Mouse (Mus musculus) mouse trophoblast stem cell (cell line): ENCODE results near the gene Dhrs11.
"Not testable (repeated sequence)": the region's sequence is repeated elsewhere in the genome, so short reads cannot be mapped to it uniquely, and the experiment has no call there.

Source experiments
- in situ Hi-C, 2 experiments: fragments of 300-500 bp; cut with MseI, MboI; formaldehyde crosslinking; loops; 2 replicates in 1 of 2; 3 replicates in 1 of 2; pipeline ENCODE4 v1.15.1; 2025

The Dhrs11 gene

DNA sequence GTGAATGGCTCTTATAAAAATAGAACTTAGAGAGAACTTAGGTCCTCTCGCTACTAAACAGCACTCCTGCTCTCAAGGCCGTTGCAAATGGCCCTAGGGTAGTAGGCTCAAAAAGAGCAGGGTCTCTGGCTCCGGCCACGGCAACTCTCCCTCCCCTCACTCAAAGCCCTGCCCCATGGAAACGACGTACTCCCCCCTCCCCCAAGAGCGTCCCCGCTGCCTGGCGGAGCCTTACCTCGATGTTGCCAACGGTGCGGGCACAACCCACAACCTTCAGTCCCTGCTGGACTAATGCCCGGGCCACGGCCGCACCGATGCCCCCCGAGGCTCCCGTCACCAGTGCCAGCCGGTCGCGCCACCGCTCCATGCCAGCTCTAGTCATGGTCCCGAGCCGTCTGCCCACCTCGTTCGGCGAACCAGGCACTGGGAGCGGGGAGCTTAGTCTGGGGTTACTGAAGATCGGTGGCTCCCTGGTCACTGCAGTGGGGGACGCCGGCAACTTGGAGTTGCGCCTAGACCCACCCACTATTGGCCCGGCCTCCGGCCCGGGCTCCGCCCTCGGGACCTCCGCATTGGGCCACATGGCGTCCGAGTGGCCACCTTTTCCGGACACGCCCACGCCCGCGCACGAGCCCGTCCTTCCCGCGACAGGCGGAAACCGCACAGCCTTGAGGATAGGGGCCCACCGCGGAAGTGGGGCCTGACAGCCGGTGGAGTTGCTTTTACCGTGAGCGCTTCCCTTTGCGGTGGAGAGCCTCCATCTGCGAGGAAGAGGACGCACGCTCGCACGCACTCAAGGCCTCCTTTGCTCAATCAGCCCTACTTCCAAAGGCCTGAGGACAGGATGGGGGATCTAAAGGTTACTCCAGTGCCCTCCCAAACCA is at the start of gene Dhrs11:
Gene Dhrs11, minus strand, starts transcription at position 479 of the 884 bp plus-strand sequence.
- in situ Hi-C loops = no loop called here

DNA sequence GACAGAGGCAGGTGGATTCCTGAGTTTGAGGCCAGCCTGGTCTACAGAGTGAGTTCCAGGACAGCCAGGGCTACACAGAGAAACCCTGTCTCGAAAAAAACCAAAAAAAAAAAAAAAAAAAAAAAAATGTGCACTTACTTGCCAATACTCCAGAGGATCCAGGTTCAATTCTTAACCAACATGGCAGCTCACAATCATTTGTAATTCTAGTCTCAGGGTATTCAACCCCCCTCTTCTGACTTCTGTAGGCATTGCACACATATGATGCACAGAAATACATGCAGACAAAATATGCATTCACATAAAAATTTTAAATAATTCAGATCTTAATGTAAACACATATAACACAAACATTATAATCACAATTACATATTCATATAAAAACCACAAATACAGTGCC is 47.2 kb upstream of the Dhrs11 start:
- in situ Hi-C loops = not testable (repeated sequence)

DNA sequence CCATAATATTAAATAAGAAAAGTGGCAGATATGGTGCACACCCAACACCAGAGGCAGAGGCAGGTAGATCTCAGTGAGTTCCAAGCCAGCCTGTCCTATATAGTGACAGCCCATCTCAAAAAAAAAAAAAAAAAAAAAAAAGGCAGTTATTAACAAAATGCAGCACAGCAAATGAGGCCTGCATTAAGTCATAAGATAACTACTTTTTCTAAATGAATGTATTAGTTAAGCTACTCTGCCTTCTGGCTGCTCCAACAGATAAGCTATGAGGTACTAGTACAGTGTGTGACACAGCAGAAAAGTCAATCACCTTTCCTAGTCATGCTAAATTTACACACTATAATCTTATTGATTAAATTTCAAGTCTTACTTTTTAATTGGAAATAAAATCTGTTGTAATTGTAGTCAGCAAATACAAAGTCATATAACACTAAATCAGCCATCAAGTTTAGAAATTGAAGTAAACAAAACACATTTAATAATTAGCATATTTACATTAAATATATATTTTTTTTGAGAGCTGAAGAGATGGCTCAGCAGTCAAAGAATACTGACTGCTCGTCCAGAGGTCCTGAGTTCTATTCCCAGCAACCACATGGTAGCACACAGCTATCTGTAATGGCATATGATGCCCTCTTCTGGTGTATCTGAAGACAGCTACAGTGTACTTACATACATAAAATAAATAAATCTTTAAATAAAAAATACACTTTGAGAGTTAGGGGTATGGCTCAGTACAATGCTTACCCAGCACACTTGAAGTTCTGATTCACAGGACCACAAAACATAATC is 44.4 kb upstream of the Dhrs11 start:
- in situ Hi-C loops = no loop called here

DNA sequence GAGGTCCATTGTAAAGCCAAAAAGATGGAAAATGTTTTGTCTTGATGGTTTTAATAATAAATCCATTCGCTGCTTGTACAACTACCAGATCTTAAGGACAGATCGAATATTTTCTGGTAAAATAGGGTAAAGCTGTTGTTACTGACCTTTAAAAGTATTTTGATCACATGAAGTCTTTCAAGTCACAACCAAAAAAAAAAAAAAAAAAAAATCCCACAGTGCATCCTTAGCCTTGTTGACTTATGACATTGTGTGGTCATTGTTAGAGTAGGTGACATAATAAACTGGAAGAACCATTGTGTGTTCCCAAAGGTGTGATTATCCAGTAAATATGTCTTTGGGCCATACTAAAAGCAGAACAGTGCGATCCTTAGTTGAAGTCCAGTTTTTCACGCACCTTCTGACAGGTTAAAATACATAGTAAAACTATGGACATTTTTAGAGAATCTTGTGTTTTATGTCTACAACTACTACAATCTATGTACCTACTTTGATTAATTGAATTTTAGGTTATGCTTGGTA is 42.8 kb upstream of the Dhrs11 start:
- in situ Hi-C loops = no loop called here

DNA sequence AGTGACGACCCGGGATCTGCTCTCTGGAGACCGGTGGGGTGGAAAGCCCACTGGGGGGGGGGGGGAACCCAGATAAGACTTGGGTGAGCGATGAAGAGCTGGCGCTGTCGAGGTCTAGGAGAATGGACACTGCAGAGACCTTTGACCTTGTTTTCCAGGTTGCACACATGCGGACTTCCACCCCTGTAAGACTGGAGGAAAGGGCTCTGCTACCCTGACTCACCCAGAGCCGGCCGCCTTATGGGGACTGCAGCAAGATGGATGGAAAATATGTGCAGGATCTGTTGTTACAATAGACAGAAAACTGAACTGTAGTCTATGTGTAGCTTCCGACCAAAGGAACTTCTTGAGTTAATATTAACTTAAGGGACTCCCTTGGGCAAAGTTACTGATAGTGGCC is 42.3 kb upstream of the Dhrs11 start:
- in situ Hi-C loops = no loop called here

DNA sequence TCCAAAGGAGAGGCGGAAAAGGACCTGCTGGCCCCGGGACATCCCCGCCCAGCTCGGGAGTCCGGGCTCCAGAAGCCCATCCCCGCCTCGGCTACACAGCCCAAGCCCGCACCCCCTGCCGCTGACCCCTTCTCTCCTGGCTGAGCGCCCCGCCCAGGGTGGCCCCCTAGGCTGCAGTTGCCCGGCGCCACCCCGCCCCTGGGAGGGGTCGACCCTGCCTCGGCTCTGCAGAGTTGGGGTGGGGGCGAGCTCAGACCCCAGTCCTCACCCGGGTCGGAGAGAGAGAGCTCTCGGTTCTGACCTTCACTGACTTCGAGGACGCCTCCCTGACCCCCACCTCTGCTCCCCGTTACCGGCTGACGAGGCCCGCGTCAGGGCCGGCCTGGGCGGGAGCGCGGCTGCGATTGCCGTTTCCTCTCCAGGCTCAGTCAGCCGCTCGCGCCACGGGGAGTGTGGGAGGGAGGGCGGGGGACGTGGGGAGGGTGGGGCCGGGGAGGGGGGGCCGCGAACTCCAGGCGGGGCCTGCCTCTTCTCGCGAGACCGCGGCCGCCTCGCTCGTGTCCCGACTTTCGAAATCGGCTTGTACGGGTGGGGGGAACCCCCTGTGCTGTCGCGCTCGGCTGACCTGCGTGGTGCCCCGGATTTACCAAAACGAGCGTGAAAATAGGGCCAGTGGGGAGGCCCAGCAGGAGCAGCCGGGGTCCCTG is 41.7 kb upstream of the Dhrs11 start, which contains the start of gene Ggnbp2:
Gene Ggnbp2, minus strand, starts transcription at position 481 of the 707 bp plus-strand sequence.
- in situ Hi-C loops = no loop called here

DNA sequence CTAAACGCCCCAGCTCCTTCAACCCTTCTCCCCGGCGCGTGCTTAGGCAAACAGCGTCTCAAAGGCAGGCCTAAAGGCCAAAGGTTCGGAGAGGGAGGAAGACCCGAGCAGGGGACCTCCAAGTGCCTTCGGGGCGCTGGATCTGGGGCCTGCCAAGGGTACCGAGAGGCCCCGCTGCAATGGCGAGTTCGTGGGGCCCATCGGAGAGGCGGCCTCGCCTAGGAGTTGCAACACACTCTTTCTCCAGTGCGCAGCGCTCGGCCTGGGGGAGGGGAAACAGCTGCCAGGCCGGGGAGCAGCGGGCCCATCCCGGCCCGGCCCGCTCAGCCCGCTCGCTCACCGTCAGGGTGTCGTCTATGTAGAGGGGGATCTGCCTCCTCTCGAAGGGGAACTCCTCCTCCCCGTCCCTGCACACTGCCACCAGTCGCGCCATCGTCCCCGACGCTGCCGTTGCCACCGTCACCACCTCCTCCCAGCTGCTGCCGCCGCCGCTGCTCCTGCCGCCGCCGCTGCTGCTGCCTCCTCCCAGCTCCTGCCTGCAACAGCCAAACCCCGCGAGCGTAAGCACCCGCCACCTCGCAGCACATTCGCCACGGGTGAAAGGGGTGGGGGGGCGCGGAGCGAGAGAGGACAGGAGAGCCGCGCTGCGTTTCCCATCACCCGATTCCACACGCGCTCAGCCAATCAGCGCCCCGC is 40.9 kb upstream of the Dhrs11 start:
- in situ Hi-C loops = no loop called here

DNA sequence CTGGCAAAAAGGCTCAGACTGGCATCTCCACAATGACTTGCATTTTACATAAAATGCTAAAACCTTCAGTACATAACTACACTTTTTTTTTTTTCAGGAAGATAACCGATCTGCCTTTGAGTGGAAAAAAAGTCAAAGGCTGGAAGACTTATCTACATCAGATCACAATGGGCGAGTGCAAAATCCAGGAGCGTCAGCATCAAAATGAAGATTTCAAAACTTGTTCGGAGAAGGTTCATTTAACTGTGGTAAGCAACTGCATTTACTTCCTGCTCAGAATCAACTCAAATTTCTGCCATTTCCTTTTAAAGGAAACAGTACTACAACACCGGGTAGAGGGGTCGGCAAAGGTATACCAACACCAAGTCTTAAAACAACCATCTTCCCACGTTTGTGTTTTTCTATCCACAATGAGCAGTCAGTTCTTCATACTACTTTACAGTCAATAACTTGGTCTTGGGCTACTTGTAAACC is 40.0 kb upstream of the Dhrs11 start:
- in situ Hi-C loops = no loop called here

DNA sequence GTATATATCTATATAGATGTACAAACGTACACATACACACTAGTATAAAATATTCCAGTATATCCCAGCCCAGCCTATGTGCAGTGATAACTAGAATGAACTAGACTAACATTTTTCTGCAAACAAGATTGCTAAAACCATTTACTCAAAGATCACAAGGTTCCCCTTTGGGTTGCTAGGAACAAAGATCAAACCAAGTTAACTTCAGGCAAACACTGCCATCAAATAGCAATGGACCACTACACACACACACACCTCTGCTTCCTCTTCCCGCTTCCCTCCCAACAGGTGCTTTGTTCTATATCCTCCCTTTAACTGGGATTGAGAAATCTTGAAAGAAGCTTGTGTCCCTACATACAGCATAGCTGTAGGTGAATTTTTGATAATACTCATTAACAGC is 38.8 kb upstream of the Dhrs11 start:
- in situ Hi-C loops = no loop called here

DNA sequence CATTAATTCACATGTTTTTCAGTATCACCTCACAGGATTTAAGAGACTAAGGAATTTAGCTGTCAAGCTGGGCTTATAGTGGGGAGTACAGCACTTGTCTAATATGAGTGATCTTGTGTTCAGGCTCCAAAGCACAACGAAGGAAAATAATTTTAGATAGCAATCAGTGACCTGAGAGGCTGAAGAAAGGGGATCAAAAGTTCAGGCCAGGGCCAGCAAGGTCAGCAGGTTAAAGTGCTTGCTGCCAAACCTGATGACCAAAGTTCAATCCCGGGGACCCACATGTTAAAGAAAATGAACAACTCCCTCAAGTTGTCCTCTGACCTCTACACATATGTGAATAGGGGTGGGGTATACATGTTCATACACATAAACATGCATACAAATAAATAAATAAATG is 36.5 kb upstream of the Dhrs11 start:
- in situ Hi-C loops = no loop called here

DNA sequence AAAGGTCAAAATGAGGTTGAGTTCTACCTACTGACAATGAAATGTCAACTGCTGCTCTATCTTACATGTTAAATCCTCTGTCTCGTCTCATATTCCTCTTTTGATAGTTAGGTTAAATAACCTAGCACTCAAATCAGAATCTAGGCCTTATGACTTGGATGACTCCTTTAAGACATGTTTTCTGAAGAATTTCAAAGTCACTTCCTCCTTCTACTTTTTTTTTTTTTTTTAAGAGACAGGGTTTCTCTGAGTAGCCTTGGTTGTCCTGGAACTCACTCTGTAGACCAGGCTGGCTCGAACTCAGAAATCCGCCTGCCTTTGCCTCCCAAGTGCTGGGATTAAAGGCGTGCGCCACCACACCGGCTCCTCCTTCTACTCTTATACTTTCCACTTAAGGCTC is 26.5 kb upstream of the Dhrs11 start:
- in situ Hi-C loops = no loop called here

DNA sequence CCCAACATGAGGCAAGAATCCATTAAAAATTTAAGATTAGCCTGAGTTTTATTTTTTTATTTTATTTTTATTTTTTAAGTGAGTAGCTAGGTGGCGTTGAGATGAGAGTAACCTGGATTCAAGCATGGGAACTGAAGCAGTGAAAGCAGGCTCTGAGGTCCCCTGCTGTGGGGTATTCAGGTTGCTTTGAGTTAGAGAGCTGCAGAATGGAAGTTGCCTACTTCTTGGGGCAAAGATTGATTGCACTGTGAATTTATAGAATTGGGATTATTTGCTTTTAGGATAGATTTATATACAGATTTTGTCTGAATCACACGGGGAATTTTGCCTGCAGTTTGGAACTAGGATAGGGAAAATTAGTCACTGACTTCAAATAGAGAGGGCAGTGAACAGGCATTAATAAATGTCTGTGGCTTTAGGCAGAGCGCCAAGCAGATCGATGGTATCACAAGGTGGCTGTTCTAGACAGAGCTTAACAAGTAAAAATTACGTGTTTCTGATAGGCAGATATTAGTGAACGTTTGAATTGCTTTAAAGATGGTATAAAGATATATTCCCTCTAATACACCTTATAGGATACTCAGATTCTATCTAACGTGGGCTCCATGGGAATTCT is 18.8 kb upstream of the Dhrs11 start:
- in situ Hi-C loops = no loop called here

DNA sequence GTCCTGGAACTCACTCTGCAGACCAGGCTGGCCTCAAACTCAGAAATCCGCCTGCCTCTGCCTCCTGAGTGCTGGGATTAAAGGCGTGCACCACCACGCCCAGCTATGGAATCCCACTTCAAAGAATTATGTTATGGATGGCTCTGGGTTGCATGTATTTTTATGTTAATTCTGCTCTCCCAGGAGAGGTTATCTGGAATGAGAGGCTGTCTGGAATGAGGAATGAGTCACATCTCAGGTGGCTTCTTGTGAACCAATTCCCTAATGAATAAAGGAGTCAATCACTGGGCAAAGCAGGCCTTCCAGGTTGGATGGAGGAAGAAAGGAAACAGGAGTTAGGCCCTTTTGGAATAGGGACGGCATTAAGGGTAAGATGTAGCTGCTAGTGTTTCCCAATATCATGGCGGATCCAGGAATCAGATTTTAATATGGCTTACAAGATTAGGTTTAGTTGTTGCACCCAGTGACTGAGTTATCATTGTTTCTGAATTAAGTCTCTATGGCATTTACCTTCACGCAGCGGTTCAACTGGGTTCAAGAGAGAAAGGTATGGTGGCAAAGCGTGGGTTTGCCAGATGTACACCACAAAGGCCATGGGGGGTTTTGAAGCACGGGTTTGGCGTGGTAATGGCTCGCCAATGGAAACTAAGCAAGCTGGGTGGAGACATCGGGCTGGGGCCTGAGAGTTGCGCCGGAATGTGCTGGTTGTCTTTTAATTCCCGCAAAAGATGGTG is 18.1 kb upstream of the Dhrs11 start:
- in situ Hi-C loops = no loop called here

DNA sequence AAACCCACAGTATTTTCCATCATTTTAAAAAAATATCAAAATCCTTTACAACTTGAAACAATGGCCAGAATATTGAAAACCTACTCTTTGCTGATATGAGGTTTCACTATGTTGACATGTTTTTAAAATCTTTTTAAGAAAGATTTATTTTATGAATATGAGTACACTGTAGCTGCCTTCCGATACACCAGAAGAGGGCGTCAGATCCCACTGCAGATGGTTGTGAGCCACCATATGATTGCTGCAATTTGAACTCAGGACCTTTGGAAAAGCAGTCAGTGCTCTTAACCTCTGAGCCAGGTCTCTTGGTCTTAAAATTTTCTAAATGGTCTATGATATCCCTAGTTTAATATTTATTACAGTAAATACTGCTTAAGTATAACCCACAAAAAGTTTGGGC is 10.5 kb upstream of the Dhrs11 start:
- in situ Hi-C loops = no loop called here

DNA sequence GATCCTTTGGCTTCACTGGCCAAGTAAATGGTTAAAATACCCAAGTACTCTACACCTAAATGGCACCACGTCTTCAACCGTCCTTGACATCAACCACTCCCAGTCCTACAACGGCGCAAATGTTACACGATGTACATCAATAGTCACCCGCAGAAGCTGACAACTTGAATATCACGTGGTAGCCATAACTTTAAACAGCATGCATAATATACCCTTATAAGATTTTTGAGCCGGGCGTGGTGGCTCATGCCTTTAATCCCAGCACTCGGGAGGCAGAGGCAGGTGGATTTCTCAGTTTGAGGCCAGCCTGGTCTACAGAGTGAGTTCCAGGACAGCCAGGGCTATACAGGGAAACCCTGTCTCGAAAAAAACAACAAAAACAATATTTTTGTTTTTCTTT is 701 bp upstream of the Dhrs11 start:
- in situ Hi-C loops = not testable (repeated sequence)

DNA sequence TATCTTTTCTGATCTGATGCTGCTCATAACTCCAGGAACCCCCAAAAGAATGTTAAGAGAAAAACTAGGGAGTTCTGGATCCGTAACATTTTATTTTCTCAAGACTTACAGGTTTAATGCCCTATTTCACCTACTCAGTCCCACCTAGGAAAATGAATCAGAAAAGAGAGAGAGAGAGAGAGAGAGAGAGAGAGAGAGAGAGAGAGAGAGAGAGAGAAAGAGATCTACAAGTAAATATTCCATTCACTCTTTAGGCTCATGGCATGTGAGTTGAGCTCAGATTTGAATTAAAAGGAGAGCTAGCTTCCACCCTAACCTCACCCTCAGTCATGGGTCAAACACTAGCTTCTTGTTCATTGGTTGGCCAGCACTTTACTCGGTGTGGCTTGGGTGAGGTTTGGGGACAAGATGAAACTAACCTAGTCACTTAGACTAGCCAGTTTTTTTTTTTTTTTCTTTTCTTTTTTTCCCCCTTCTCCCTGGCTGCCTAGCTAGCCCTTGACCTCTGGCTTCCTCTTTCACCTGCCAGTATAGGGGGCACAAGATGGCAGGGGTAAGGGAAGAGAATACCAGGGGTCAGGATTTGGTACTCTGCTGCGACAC is 792 bp downstream of the Dhrs11 start:
- in situ Hi-C loops = no loop called here

DNA sequence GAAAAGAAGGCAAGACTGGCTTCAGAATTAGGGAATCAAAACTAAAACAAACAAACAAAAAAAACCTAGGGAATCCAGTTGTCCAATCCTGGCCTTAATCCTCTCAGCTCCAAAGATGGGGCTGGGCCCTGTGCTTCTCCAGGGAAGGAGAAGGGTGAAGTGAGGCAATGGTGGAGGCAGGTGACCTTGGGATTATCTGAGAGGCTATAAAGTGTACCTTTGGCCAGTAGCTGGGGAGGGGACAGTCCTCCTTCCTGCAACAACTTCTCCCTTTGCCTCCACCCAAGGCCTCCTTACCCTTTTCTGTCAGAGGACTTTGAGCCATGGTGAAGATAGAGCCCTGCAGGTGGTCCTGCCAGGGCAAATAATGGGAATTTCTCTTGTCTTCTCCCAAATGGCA is 1.3 kb downstream of the Dhrs11 start:
- in situ Hi-C loops = no loop called here

DNA sequence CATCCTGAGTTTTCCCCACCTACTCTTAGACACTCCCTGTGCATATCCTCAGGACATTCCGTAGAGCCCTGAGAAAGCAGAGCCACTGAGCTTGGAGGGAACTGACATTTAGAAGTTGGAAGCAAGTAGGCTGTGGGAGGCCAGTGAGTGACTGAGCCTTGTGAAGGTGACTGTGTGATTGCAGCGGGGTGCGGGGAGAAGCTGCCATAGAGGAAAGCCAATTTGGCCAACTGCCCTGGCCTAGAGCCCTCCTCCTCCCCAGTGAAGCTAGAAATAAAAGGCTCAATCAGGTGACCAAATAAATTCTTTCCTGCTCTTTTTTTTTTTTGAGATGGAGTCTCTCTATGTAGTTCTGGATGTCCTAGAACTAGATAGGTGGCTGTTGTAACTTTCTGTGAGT is 2.6 kb downstream of the Dhrs11 start:
- in situ Hi-C loops = no loop called here

DNA sequence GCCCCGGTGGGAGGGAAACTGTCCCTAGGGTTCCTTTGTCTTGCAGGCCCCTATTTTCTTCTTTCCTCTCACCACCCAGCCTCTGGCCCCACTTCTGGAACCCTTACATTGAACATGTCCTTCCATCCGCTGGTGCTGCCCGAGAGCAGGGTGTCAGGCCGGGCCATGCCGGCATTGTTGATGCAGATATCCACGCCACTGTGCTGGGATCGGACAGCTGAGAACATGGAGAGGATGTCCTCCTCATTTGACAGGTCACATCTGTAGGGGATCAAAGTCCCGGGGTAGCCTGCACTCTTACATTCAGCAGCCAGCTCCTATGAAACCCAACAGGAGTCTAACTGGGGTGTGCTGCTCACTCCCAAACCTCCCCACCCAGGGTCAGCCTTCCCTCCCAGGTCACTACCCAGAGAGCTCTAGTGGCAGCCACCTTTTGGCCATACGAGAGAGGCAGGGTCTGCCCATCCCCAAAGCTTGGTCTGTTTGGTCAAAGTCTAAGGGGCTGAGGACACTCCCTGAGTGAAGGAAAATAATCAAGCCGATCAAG is 3.5 kb downstream of the Dhrs11 start:
- in situ Hi-C loops = no loop called here
